11 mouse cellular contexts compared by ENCODE assay signal in genomic region chr10:81344421-81345161, GRCm38 (mm10). TPM values are rescaled to one million over a fixed set of nuclear protein-coding genes. Genes with fewer than 3 reads are reported as not detected.
A peak's percentile ranks its signal among the peaks of the same experiment; 100 is the strongest.
DNase-seq lines count a peak whose midpoint lies in the region; ATAC-seq and TF ChIP-seq lines count a peak whose summit lies in the region.
"Had no signal": no experiment of that assay in that cellular context is flagged by ENCODE, and none has a peak within 500 bp of the region (broad histone marks: within the 10 kb centered on the region; RNA-seq: fewer than 3 reads in every experiment).

No protein-coding gene starts in this region.

- no peak overlapping the region for H3K4me2 ChIP-seq in kidney, postnatal 0 days (ENCODE audit: low read length)

- H3K9ac ChIP-seq in kidney, postnatal 0 days (ENCODE audit: low read depth, low read length) = no peak overlapping the region

- DNase-seq in cerebellum, adult 9-10 months = peak; percentile 47
- DNase-seq in cerebellum, adult 11 months = no peak
- DNase-seq in kidney, postnatal 0 days (ENCODE audit: low spot score) = no peak
- DNase-seq in kidney, adult 18-20 months = no peak
- DNase-seq in A20 (ENCODE audit: low read depth, low spot score) = peak; percentile 69
- peak; percentile 60 to 66 for DNase-seq in adrenal gland, postnatal 36 days
- no peak for DNase-seq in right cerebral cortex, postnatal 14 days
- no peak for DNase-seq in thymus, postnatal 10 days (ENCODE audit: low spot score in 2 of 2)
- DNase-seq: gastrocnemius, postnatal 25 days; liver had no signal

- 0 out of 2 replicates have a peak, but pooled peaks cover 18% of the 10 kb centered on the region for H3K27me3 ChIP-seq in kidney, postnatal 0 days (ENCODE audit: insufficient read depth, low read length)

- no peak overlapping the region for H3K27ac ChIP-seq in kidney, postnatal 0 days

- WGBS in kidney, postnatal 0 days = 50% methylated on average over 8 of the region's 8 CpGs

- H3K4me1 ChIP-seq in kidney, postnatal 0 days (replicated peaks; ENCODE audit: insufficient read depth, low read length) = 0 out of 2 replicates have a peak, but pooled peaks cover 13% of the 10 kb centered on the region

- H3K9me3 ChIP-seq in kidney, postnatal 0 days (replicated peaks; ENCODE audit: low read length) = no peaks in the 10 kb centered on the region

- ATAC-seq in kidney, postnatal 0 days (replicated peaks; ENCODE audit: low FRiP score, low read depth) = no peak

- no peak overlapping the region for H3K4me3 ChIP-seq in kidney, postnatal 0 days (replicated peaks; ENCODE audit: low read depth, low read length)

- H3K36me3 ChIP-seq in kidney, postnatal 0 days (ENCODE audit: insufficient read depth, low read length) = no peaks in the 10 kb centered on the region

- TF ChIP-seq CTCF in kidney, postnatal 0 days (IDR thresholded peaks at IDR 0.05; ENCODE audit: low read depth) = peak; percentile 63

RNA-seq across cellular contexts. Expression of gene Gipc3, which starts 1.5 kb away (rescaled TPM):
- 0.07 and 0.13 TPM in 2 replicates for polyA plus RNA-seq in kidney, postnatal 0 days (2015; fragmentation: Nextera tagmentation; extraction: Ambion mirVana)
- total RNA-seq in adrenal gland, postnatal 36 days (2021) = 1 to 10 TPM; 3.5 to 7.7 TPM
- polyA plus RNA-seq: hindbrain, embryonic 11.5 days had no signal

RNA-seq across cellular contexts. Expression of gene Hmg20b, which starts 5.7 kb away (rescaled TPM):
- polyA plus RNA-seq in kidney, postnatal 0 days (2015; fragmentation: Nextera tagmentation; extraction: Ambion mirVana) = 92.4 and 99.0 TPM in 2 replicates
- 10 to 100 TPM; 88.9 to 92.3 TPM for total RNA-seq in adrenal gland, postnatal 36 days (2021)

RNA-seq across cellular contexts. Expression of gene Mfsd12, which starts 12.7 kb away (rescaled TPM):
- polyA plus RNA-seq in kidney, postnatal 0 days (2015; fragmentation: Nextera tagmentation; extraction: Ambion mirVana) = 11.3 and 11.6 TPM in 2 replicates
- 10 to 100 TPM; 16.7 to 22.7 TPM for total RNA-seq in adrenal gland, postnatal 36 days (2021)

RNA-seq across cellular contexts. Expression of gene Tbxa2r, which starts 16.1 kb away (rescaled TPM):
- 16.1 and 17.5 TPM in 2 replicates for polyA plus RNA-seq in kidney, postnatal 0 days (2015; fragmentation: Nextera tagmentation; extraction: Ambion mirVana)
- 10 to 100 TPM; 53.2 to 53.9 TPM for total RNA-seq in adrenal gland, postnatal 36 days (2021)

RNA-seq across cellular contexts. Expression of gene 4930404N11Rik, which starts 21.0 kb away (rescaled TPM):
- 0.45 and 0.59 TPM in 2 replicates for polyA plus RNA-seq in kidney, postnatal 0 days (2015; fragmentation: Nextera tagmentation; extraction: Ambion mirVana)
- total RNA-seq in adrenal gland, postnatal 36 days (2021) = 1 to 10 TPM; 1.0 to 3.1 TPM
- polyA plus RNA-seq: hindbrain, embryonic 11.5 days had no signal

Comparison
In these comparisons a context has a peak if more than half of its experiments do, and no peak if none do; other contexts are left out.
1. DNase-seq: peak in cerebellum, adult 9-10 months (single experiment), A20 (single experiment) and adrenal gland, postnatal 36 days (2 of 2); none in cerebellum, adult 11 months (single experiment), kidney, postnatal 0 days (single experiment), kidney, adult 18-20 months (single experiment), right cerebral cortex, postnatal 14 days (single experiment) and thymus, postnatal 10 days (0 of 2).